Mouse (Mus musculus) left cerebral cortex, adult 2 months (tissue): ENCODE data around the gene Emx1. TPM values are rescaled to one million over a fixed set of nuclear protein-coding genes. Genes with fewer than 3 reads are reported as not detected.
A peak's percentile ranks its signal among the peaks of the same experiment; 100 is the strongest.
"Not testable (repeated sequence)": the region's sequence is repeated elsewhere in the genome, so short reads cannot be mapped to it uniquely, and the experiment has no call there.

Experiments used
- DNase-seq, 2 experiments: peaks; one replicate each; pipeline ENCODE4 v3.0.0; 2021 to 2022; ENCODE audit warnings: low spot score in 2 of 2, mixed read lengths in 1 of 2; ENCODE audit errors: extremely low spot score in 1 of 2
- H3K27ac ChIP-seq: fragments of 200-600 bp; 2 replicates; pipeline ENCODE4 v1.8.1; 2022
- H3K4me3 ChIP-seq: fragments of 200-600 bp; 2 replicates; pipeline ENCODE4 v1.8.1; 2022
- CTCF ChIP-seq: fragments of 200-600 bp; IDR thresholded peaks from 2 replicates; pipeline ENCODE4 v1.8.1; 2022; ENCODE audit warnings: antibody characterized with exemption, mild to moderate bottlenecking, moderate library complexity
- intact Hi-C: fragments of 180-260 bp; cut with DNase I; formaldehyde crosslinking; loops from one replicate; pipeline ENCODE4 v1.15.1; 2025
- total RNA-seq, 2 experiments: library from RNA; stranded (reverse); gene quantifications; 2 replicates each; pipeline ENCODE4 v1.2.3; 2021

Gene Emx1
- total RNA-seq, 2 experiments from 2014 or later: 32.8 to 40.1 TPM

DNA sequence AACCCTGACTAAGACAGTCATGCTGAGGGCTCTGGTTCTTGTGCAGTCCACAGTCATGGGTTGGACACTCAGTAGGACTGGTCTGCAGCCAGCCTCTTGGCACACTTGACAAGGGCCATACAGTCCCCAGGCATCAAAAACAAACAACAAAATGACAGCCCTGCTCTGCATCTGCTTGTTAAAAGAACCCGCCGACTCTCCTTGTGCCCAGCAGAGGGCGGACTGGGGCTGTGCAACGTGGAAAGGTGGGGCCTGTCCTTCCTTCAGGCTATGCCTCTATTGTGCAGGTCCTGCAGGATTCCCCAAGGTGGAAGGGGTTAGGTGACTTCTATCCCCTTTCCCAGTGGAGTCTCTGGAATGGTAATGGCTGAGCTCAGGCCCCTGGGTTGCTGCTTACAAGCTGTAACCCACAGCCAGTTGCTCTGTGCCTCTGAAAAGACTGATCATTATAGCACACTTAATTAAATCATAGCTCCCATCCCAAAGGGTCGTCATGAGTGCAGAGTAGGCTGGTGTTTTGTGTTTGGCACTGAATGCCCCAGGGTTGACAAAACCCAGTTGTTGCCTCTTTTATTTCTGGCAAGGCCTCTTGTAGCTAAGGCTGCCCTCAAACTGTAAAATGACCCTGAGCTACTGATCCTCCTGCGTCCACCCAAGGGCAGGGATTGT lies 28.0 kb upstream of the Emx1 start:
- intact Hi-C loops, H3K27ac ChIP-seq, H3K4me3 ChIP-seq: not testable (repeated sequence)
- peak; percentile 75 for TF ChIP-seq CTCF
- DNase-seq: peak; percentile 56 to 70

DNA sequence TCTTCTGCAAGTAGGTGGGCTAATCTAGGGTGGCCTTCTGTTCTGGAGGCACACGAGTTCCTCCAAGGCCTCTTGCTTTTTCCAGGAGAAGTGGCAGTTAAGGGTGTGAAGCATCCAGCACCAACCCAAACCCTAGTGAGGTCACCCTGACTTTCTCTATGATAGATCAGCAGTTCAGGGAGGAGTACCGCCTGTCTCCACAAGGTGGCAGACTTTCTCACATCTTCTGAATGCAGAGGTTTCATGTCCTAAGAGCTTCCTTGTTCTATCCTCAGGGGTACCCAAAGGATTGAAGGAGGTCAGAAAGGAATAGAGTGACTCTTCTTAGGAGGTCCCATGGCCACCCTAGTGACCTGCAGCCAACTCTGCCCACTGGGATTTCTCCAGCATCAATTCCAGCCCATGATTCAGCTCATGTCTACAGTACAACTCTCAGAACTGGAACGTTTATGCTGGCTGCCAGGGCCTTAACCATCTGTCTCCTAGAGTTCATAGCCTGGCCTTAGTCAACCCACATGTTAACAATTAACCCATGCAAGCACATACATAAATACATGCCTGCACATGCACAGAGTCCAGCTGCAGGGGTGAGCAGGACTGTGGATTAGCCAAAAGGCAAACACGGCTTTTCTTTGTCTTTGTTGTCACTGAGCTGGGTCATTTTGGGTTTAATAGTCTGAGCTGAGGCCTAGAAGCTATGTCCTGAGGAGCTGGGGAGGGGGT lies 26.9 kb upstream of the Emx1 start:
- no peak overlapping the region for H3K4me3 ChIP-seq

DNA sequence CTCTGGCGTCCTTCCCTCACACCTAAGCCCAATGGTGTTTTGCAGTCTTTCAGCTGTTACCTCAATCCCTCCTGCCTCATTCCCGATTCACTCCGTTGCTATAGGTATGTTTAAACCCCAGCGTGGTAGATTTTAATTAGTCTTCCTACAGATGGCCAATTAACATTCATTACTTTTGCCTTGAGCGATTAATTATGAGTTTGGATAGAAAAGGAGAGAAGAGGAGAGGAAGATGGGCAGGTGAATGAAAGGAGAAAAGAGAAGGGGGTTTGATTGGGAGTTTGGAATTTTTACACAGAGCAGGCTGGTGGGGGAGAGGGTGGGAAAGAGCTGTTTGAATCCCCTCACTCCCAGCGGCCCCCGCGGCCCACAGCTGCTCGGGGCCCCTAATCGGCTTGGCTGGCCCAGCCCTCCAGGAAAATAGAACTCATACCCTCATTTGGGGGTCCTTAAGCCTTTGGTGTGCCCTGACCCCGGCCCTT lies 21.8 kb upstream of the Emx1 start:
- no peak for DNase-seq
- H3K27ac ChIP-seq: no peak overlapping the region
- intact Hi-C loops: no loop called here
- no peak overlapping the region for H3K4me3 ChIP-seq
- no peak for TF ChIP-seq CTCF

More for the DNA sequence above, 26.9 kb upstream of the Emx1 start:
- DNase-seq: peak; percentile 59 to 77
- intact Hi-C loops: loop anchor here (5.0 kb wide), 2 partner anchors 57 to 77 kb away; no protein-coding TSS in a partner anchor
- peak; percentile 90 for TF ChIP-seq CTCF
- no peak overlapping the region for H3K27ac ChIP-seq

DNA sequence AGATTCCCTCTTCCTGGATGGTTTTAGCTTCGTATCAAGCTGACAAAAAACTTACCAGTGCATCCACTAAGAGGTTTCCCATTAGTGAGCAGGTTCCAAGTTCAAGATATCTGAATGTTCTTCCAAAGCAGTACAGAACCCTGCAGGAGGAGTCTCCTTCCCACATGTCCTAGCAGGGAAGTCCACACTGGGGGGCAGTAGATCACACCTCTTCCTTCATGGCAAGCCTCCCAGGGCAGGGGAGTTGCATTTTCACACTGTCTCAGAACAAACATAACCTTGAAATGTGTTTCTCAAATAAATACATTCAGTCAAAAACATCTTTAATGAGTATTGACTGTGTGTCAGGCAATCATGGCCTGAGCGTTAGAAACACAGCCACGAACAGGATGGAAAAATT lies 7.7 kb upstream of the Emx1 start:
- peak; percentile 8 for TF ChIP-seq CTCF
- intact Hi-C loops: no loop called here
- no peak for DNase-seq
- no peak overlapping the region for H3K27ac ChIP-seq
- H3K4me3 ChIP-seq: no peak overlapping the region

DNA sequence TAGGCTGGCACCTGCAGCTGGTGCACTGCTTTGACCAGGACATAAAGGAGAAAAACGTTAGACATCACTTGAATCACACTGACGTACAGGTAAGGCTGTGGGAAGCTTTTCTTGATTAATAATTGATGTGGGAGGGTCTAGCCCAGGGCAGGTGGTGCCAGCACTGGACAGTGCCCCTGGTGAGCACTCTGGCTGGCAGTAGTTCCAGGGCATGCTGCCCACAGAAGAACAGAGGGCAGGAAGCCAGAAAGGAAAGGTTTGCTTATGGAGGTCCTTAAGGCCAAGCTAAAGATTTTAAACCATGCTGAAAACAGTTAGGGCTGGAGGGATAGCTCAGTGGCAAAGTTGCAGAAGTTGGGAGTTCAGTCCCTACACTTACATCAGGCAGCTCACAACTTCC lies 7.2 kb upstream of the Emx1 start:
- no peak for TF ChIP-seq CTCF

DNA sequence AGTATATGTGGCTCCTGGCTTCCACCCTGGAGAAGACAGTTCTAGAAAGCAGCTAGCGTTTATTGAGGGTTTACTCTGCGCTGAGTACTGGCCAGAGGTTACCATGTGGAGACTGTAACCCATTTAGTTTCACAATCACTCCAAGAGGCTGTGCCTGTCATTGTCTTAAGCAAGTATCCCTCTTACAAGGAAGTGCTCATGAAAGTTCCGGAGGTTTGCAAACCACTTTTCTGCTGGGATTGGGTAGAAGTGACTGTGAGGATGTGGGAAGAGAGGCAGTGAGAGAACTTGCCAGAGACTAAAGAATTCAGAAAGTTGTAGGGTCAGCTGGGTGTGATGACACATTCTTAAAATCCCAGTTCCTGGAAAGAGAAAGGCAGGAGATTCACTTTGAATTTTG lies 3.3 kb upstream of the Emx1 start:
- DNase-seq: no peak
- intact Hi-C loops: no loop called here
- Histone ChIP-seq H3K27ac (no peak overlapping the region), H3K4me3 (no peak overlapping the region)
- TF ChIP-seq CTCF: no peak

More for the DNA sequence above, 7.2 kb upstream of the Emx1 start:
- no peak overlapping the region for H3K4me3 ChIP-seq
- intact Hi-C loops: no loop called here
- DNase-seq: no peak
- H3K27ac ChIP-seq: no peak overlapping the region

DNA sequence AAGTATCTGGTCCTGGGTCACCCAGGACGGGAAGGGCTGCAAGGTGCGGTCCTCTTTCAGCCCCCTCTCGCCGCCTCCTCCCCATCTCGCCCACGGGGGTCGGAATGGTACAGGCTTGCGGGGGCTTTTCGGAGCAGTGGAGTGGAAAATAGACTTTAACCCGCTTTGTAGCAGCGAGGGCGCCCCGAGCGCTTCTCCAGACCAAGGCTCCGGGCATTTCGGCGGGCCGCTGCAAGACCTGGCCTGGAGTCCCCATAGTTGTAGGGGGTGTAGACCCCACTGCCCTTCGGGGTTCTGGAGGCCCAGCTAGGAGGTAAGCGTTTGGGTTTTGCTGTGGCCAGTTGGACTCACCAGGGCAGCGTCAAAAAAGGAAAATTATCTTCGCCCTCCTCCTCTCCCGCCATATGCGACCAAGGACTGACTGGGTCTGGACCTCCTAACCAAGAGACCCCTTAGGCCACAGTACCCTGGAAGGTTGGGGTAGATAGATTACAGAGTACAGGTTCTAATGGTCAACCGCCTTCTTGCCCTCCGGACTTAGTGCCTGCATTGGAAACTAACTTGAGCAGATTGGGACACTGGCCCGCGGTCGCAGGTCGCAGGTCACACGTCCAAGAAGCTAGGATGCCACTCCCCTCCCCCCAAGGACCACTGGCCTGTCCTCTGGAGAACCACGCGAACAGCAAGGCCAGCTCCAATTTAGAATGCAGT lies 1.1 kb upstream of the Emx1 start:
- DNase-seq: peak in 1 of 2 experiments; percentile 25
- H3K27ac ChIP-seq: no peak overlapping the region
- peak overlapping the region; percentile 55 for H3K4me3 ChIP-seq
- no peak for TF ChIP-seq CTCF
- intact Hi-C loops: loop anchor here (2.0 kb wide), 2 partner anchors 57 to 91 kb away; no protein-coding TSS in a partner anchor

DNA sequence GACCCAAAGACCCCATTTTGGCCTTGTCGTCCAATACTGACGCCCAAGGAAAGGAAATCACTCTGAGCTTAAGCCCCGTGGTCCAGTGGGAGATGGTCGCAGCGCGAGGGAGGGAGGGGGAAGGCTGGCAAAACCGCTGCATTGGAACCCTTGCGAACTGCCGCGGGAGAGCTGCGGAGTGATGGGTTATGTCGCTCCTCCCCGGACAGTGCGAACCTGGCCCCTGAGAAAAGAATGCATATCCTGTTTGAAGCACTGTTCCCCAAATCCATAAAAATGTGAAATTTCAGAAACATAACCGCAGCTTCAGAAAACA lies 536 bp upstream of the Emx1 start:
- H3K4me3 ChIP-seq: peak overlapping the region; percentile 55

DNA sequence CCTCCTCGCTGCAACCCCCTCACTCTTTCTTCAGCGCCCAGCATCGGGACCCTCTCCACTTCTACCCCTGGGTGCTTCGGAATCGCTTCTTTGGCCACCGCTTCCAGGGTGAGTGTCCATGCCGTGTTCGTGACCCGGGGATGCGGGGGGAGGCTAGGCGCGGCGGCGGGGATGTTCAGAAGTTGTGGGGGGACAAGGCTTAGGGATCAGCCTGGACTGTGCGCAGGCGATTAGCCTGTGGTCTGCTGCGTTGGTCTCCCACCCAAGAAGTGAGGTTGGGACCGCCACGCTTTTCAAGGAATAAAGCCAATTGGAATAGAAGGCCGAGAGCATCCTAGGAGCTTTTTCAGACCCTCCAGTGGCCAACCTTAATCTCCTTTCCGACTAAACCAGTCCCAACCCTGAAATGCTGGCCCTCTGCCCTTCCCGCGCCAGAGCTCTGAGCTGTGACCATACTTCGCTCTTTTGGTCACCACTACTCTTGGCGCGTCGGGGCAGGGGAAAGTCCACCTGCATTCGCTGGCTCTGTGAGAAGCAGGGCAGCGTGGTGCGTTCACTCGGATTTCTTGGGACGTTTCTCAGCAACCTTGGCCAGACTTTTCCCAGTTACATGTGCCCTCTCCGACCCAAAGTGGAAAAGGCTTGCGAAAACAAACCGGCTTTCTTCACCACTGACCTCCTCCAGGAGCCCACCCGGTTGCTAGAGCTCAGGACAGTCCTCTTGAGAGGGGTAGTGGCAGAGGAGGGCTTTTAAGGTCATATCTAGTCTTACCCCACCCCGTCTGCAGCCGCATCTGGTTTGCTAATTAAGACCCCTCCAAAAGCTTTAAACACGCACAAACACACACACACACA lies 1.2 kb downstream of the Emx1 start:
- H3K4me3 ChIP-seq: peak overlapping the region; percentile 55
- H3K27ac ChIP-seq: peak overlapping the region; percentile 82
- intact Hi-C loops: no loop called here
- DNase-seq: peak in 1 of 2 experiments; percentile 33
- no peak for TF ChIP-seq CTCF

More for the DNA sequence above, 536 bp upstream of the Emx1 start:
- TF ChIP-seq CTCF: no peak
- intact Hi-C loops: loop anchor here (2.0 kb wide), 2 partner anchors 58 to 90 kb away; no protein-coding TSS in a partner anchor
- no peak overlapping the region for H3K27ac ChIP-seq
- no peak for DNase-seq

DNA sequence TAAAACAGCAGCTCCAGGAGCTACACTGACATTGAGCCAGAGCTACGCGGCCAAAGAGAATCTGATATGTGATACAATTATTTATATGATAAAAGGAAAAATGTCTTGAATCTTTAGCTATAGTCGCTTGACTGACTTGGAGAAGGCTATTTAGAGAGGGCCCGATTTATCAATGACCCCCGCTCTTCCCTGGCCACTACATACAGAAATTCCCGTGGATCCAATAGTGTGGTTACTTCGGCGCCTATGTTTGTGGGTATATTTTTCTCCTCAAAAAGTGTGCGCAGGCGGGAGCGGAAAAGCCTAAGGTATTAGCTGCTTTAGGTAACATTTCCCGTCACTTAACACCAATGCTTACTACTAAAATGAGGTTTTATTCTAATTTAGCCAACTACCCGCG lies 2.1 kb downstream of the Emx1 start:
- no peak for TF ChIP-seq CTCF
- intact Hi-C loops: no loop called here
- Histone ChIP-seq H3K4me3 (peak overlapping the region; percentile 48), H3K27ac (peak overlapping the region; percentile 77)
- peak in 1 of 2 experiments; percentile 22 for DNase-seq

DNA sequence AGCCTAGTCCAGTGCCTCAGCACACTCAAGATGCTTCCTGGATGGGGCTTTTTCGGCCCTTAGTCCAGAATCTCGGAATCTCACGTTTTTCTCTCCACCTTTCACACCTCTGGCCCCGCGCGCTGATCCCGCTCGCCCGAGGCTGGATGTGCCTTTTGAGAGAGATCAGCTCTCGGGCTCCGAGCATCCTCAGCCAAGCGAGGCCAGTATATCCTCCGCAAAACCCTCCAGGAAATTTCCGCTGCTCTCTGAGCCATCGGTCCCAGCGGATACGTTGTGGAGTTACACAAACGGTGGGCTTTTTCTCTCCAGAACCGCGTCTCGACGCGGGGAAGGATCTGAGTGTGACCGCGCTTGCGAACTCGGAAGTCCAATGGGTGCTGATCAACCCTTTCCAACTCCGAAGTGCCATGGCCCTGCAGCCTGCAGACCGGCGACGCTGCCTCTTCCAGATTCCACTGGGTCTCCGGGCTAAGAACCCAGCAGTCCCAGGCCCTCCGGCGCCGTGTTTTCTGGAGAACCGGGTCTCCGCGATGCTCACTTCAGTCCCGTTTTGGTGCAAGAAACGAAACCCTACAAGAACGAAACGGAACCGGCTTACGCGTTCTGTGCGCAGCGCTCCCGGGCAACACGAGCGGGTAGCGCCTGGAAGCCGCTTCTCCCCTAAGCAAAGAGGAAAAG lies 2.8 kb downstream of the Emx1 start:
- Histone ChIP-seq H3K4me3 (peak overlapping the region; percentile 48), H3K27ac (peak overlapping the region; percentile 77)
- intact Hi-C loops: no loop called here
- TF ChIP-seq CTCF: no peak
- peak; percentile 36 to 39 for DNase-seq
